Mouse (Mus musculus): ENCODE measurements around the gene Akt1. TPM values are rescaled to one million over a fixed set of nuclear protein-coding genes. Genes with fewer than 3 reads are reported as not detected.

The Akt1 gene
- polyA plus RNA-seq, 1 experiment from 2014 or later, result 76.6 TPM

Small RNAs within 50 kb of the gene (microRNA-seq; reads per million reads assigned to microRNA genes)
- 1.8 reads per million for gene Mir6939

Other genes starting within 250 kb of the Akt1 start
- not detected in 2 replicates for gene A530016L24Rik, start 185.4 kb downstream of the Akt1 start, polyA plus RNA-seq (2016; fragmentation: Nextera tagmentation; extraction: Ambion mirVana)
- 0.31 and 0.38 TPM in 2 replicates for gene Tmem179, start 158.1 kb downstream of the Akt1 start, polyA plus RNA-seq (2016; fragmentation: Nextera tagmentation; extraction: Ambion mirVana)
- gene Inf2, start 86.1 kb downstream of the Akt1 start, polyA plus RNA-seq (2016; fragmentation: Nextera tagmentation; extraction: Ambion mirVana), result 2.2 and 2.7 TPM in 2 replicates
- 5.2 and 5.6 TPM in 2 replicates for gene Adssl1, start 54.8 kb downstream of the Akt1 start, polyA plus RNA-seq (2016; fragmentation: Nextera tagmentation; extraction: Ambion mirVana)
- 126 and 137 TPM in 2 replicates for gene Siva1, start 30.2 kb downstream of the Akt1 start, polyA plus RNA-seq (2016; fragmentation: Nextera tagmentation; extraction: Ambion mirVana)
- 1.0 and 1.2 TPM in 2 replicates for gene Zbtb42, start 3.9 kb upstream of the Akt1 start, polyA plus RNA-seq (2016; fragmentation: Nextera tagmentation; extraction: Ambion mirVana)
- gene Cep170b, start 45.6 kb upstream of the Akt1 start, polyA plus RNA-seq (2016; fragmentation: Nextera tagmentation; extraction: Ambion mirVana), result 5.0 and 5.2 TPM in 2 replicates
- 7.9 and 8.0 TPM in 2 replicates for gene Pld4, start 85.8 kb upstream of the Akt1 start, polyA plus RNA-seq (2016; fragmentation: Nextera tagmentation; extraction: Ambion mirVana)
- 0.13 and 0.23 TPM in 2 replicates for gene Ahnak2, start 127.8 kb upstream of the Akt1 start, polyA plus RNA-seq (2016; fragmentation: Nextera tagmentation; extraction: Ambion mirVana)
- gene Clba1, start 134.1 kb upstream of the Akt1 start, polyA plus RNA-seq (2016; fragmentation: Nextera tagmentation; extraction: Ambion mirVana), result 1.1 and 1.2 TPM in 2 replicates
- 82.0 and 86.0 TPM in 2 replicates for gene Cdca4, start 154.5 kb upstream of the Akt1 start, polyA plus RNA-seq (2016; fragmentation: Nextera tagmentation; extraction: Ambion mirVana)
- gene Gpr132, start 193.3 kb upstream of the Akt1 start, polyA plus RNA-seq (2016; fragmentation: Nextera tagmentation; extraction: Ambion mirVana), result 0.32 and 0.61 TPM in 2 replicates